Mouse (Mus musculus) inflammation-experienced regulatory T-cells, adult 16 weeks (primary cell): ENCODE data around the gene Spast. TPM values are rescaled to one million over a fixed set of nuclear protein-coding genes. Genes with fewer than 3 reads are reported as not detected.

Source experiments
- polyA plus RNA-seq: library from polyadenylated mRNA; unstranded; fragments of 100-300 nt; shearing (Covaris generic); gene quantifications from one replicate; pipeline ENCODE4 v1.2.1, GENCODE M21; 2017

Spast gene
- 9.3 TPM for polyA plus RNA-seq

DNA sequence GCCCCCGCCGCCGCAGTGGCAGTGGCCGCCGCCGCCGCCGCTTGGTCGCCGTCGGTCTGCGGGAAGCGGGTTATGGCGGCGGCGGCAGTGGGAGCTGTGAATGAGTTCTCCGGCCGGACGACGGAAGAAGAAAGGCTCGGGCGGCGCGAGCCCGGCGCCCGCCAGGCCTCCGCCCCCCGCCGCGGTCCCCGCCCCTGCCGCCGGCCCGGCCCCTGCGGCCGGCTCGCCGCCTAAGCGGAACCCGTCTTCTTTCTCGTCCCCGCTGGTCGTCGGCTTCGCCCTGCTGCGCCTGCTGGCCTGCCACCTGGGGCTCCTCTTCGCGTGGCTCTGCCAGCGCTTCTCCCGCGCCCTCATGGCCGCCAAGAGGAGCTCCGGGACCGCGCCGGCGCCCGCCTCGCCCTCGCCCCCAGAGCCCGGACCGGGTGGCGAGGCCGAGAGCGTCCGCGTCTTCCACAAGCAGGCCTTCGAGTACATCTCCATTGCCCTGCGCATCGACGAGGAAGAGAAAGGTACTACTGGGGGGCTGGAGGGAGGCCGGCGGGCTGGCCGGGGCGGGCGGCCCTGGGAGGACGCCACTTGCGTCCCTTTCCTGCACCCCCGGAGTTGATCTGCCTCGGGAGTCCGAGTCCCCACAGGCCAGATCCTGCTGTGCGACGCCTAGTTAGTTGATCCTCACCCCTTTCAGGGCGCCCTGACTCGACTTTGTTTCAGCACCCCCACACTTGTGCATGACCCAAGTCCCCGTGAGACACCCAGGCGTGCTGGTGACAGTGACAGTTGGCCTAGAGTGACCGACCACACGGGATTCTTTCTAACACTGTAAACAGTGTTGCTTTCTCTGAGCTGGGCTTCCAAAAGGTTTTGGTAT is at the start of gene Spast:
Gene Spast (plus strand): TSS at position 51 of the 868 bp plus-strand sequence.

DNA sequence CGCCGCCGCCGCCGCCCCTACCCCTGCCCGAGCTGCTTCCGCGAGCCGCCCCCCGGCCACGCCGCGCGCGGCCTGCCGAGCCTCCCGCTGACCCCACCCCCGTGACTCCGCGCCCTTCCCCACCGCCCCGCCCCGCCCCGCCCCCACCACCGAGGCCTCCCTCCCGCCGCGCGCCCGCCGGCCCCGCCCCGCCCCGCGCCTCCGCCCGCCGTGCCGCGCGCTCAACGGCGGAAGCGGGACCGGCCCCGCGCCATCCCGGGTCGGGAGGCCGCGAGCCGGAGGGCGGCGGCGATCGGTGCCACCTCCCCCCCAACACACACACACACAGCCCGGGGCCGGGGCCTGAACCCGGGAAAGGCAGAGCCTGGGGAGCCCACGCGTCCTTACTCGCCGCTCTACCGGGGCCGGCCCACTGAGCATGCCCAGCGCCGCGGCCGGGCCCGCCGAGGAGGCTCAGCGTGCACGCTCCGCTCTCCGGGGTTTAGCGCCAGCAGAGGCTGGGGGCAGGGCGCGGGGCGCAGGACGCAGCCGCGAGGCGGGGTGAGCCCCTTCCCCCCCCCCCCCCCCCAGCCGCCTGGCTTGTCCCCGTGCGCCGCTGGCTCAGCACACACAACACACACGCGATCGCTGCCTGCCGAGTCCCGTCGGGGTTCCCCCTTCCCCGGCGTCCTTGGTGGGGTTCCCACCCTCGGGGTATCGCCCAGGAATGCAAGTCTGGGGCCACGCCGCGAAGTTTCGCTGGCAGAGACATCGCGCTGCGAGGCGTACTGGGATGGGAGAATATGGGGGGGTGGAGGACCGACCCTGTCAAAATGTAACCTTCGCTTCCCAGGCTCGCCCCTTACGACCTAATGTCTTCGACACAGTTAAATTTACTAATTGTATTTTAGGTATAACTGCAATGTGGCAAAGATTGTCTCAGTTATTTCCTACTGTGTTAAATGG is 43.5 kb upstream of the Spast start, which contains the start of gene Memo1:
Gene Memo1 (minus strand): TSS at position 496 of the 945 bp plus-strand sequence.

DNA sequence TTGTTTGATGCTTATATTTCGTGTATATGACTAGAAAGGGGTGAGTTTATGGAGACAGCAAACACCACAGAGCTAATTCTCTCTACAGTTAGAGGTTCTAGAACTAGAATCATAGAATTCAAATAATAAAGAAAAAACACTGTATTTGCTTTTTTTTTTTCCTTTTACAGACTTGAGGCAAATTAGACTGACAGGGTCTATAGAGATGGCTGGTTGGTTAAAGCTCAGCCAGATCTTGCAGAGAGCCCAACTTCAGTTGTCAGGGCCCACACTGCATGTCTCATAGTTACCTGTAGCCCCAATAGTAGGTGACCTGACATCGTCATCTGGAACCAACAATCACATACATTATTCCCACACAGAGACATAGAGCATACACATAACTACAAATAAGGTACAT is 14.9 kb upstream of the Spast start, which contains the start of gene Dpy30:
Gene Dpy30 (minus strand): TSS at position 101 of the 400 bp plus-strand sequence.

DNA sequence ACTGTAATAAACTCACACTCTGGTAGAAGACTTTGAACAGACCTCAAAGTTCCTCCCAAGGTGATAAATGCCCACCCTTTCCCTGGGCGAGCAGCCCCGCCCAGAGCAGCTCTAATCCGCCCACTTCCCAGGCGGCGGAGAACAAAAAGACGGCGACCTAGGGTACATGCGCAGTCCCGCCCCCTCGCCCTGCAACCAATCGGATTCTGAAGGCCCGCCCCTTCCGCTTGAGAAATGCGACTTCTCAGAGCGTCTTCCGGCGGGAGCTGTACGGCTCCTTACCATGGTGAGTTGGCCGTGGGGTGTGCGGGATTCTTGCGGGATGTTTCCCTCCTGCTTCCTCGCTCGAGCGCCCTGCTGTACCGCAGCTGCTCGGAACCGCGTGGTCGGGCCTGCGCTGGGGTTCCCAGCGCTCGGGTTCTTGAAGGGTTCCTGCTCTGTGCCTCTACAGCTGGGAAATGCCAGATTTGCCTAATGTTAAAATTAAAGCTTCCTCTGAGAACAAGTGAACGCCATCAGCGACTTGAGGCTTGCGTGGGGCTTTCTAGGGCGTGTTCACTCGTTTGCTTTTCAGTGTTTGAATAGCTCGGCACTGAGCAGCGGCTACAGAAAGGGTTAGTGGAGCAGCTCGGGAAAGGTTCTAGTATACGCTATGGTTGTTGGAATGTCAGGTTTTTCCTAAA is 56.7 kb downstream of the Spast start, which contains the start of gene Slc30a6:
Gene Slc30a6 (plus strand): TSS at position 226 of the 683 bp plus-strand sequence.

Other genes starting within 250 kb of the Spast start
- 43.4 TPM for gene Memo1, start 43.5 kb upstream of the Spast start, polyA plus RNA-seq
- gene Dpy30, start 15.0 kb upstream of the Spast start, polyA plus RNA-seq = 120 TPM
- 39.9 TPM for gene Slc30a6, start 56.6 kb downstream of the Spast start, polyA plus RNA-seq
- gene Nlrc4, start 120.2 kb downstream of the Spast start, polyA plus RNA-seq = 2.2 TPM
- gene Yipf4, start 150.5 kb downstream of the Spast start, polyA plus RNA-seq = 27.2 TPM
- gene Birc6, start 189.3 kb downstream of the Spast start, polyA plus RNA-seq = 42.1 TPM